Mouse (Mus musculus): ENCODE measurements around the gene Ror1. TPM values are rescaled to one million over a fixed set of nuclear protein-coding genes. Genes with fewer than 3 reads are reported as not detected.

Gene Ror1
- polyA plus RNA-seq, 1 experiment from 2014 or later = 2.5 TPM

GRCm38 (mm10) chr4:100363666-100364065, 268.1 kb downstream of the Ror1 start:
- ATAC-seq = no peak
- no peaks in the 10 kb centered on the region for H3K36me3 ChIP-seq (ENCODE audit: control insufficient read depth, insufficient read depth)
- no peak overlapping the region for H3K4me3 ChIP-seq (ENCODE audit: low read depth, low read length)
- no peaks in the 10 kb centered on the region for H3K9me3 ChIP-seq (ENCODE audit: control insufficient read depth)
- no peak overlapping the region for H3K4me2 ChIP-seq (replicated peaks; ENCODE audit: low read depth)
- H3K27ac ChIP-seq (ENCODE audit: low read depth, low read length) = no peak overlapping the region
- no peak overlapping the region for H3K9ac ChIP-seq (ENCODE audit: low read depth, low read length)
- H3K4me1 ChIP-seq (replicated peaks; ENCODE audit: control insufficient read depth, insufficient read depth, low read length) = no peaks in the 10 kb centered on the region
- H3K27me3 ChIP-seq (replicated peaks; ENCODE audit: control insufficient read depth, insufficient read depth, low read length) = no peaks in the 10 kb centered on the region
- WGBS = 88% methylated on average over 7 of the region's 7 CpGs
- TF ChIP-seq CTCF (IDR thresholded peaks at IDR 0.05; ENCODE audit: low read depth) = no peak

- no peaks in the 10 kb centered on the region for H3K27me3 ChIP-seq (replicated peaks; ENCODE audit: control insufficient read depth, insufficient read depth, low read length)
- no peak overlapping the region for H3K4me2 ChIP-seq (replicated peaks; ENCODE audit: low read depth)
- H3K27ac ChIP-seq (ENCODE audit: low read depth, low read length) = no peak overlapping the region
- no peaks in the 10 kb centered on the region for H3K36me3 ChIP-seq (ENCODE audit: control insufficient read depth, insufficient read depth)
- no peaks in the 10 kb centered on the region for H3K4me1 ChIP-seq (replicated peaks; ENCODE audit: control insufficient read depth, insufficient read depth, low read length)
- no peak for TF ChIP-seq CTCF (IDR thresholded peaks at IDR 0.05; ENCODE audit: low read depth)
- H3K9ac ChIP-seq (ENCODE audit: low read depth, low read length) = no peak overlapping the region
- ATAC-seq = no peak
- no peak overlapping the region for H3K4me3 ChIP-seq (ENCODE audit: low read depth, low read length)
- no peaks in the 10 kb centered on the region for H3K9me3 ChIP-seq (ENCODE audit: control insufficient read depth)
- WGBS = 83% methylated on average over 2 of the region's 2 CpGs
Measured at GRCm38 (mm10) chr4:100368691-100369090, 273.1 kb downstream of the Ror1 start.

DNA sequence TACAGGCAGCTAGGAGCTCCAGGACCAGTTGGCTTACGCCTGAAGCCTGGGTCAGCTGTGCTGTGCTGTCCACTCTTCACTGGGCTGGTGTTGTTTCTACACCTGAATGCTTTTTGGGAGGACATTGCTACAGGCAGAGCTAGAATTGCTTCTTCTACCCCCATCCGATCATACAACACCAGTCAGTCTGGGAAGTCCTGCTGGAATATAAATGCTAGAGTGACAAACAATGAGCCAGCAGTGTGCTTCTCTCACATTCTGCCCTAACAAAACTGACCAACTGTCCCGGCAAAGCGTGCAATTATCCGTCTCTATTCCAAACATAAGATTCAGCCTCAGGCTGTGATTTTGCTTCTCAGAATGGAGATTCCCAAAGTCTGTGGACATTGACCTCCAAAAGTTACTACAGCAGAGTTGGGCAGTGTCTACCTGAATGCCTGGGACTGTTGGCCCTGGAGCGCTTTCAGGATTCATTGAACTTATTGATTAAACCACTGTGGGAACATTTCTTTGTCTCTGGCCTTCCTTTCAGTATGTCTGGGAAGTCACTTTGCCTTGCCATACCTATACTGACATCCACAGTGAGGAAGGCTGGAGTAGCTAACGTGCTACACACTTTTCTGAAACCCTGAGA, 274.1 kb downstream of the Ror1 start:
- WGBS = 86% methylated on average over 7 of the region's 7 CpGs
- TF ChIP-seq CTCF (IDR thresholded peaks at IDR 0.05; ENCODE audit: low read depth) = no peak
- Histone ChIP-seq H3K36me3 (ENCODE audit: control insufficient read depth, insufficient read depth) (no peaks in the 10 kb centered on the region), H3K27ac (ENCODE audit: low read depth, low read length) (no peak overlapping the region), H3K4me1 (replicated peaks; ENCODE audit: control insufficient read depth, insufficient read depth, low read length) (no peaks in the 10 kb centered on the region), H3K9ac (ENCODE audit: low read depth, low read length) (no peak overlapping the region), H3K4me2 (replicated peaks; ENCODE audit: low read depth) (no peak overlapping the region), H3K4me3 (ENCODE audit: low read depth, low read length) (no peak overlapping the region), H3K27me3 (replicated peaks; ENCODE audit: control insufficient read depth, insufficient read depth, low read length) (no peaks in the 10 kb centered on the region), H3K9me3 (ENCODE audit: control insufficient read depth) (no peaks in the 10 kb centered on the region)
- no peak for ATAC-seq

DNA sequence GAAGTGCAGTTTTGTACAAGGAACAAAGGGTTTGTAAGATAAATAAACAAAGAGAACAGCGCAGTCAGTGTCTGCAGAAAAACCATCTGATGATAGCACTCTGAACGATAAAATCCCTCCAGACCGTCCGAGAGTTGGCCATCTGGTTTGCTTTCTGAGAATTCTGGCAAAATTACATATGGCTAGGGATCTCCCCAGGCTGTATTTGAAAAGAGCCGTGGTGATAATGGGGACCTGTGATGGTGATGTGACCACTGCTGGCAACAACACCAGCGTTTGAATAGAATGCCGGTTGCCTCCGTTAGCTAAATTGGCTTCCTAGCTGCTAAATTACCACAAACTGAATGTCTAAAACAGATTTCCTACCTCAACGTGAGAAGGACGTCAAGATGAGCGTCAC, 277.2 kb downstream of the Ror1 start:
- no peaks in the 10 kb centered on the region for H3K27me3 ChIP-seq (replicated peaks; ENCODE audit: control insufficient read depth, insufficient read depth, low read length)
- H3K36me3 ChIP-seq (ENCODE audit: control insufficient read depth, insufficient read depth) = no peaks in the 10 kb centered on the region
- H3K9me3 ChIP-seq (ENCODE audit: control insufficient read depth) = no peaks in the 10 kb centered on the region
- no peak overlapping the region for H3K4me2 ChIP-seq (replicated peaks; ENCODE audit: low read depth)
- no peak for ATAC-seq
- TF ChIP-seq CTCF (IDR thresholded peaks at IDR 0.05; ENCODE audit: low read depth) = no peak
- H3K4me3 ChIP-seq (ENCODE audit: low read depth, low read length) = no peak overlapping the region
- WGBS = 53% methylated on average over 11 of the region's 11 CpGs
- H3K27ac ChIP-seq (ENCODE audit: low read depth, low read length) = no peak overlapping the region
- H3K4me1 ChIP-seq (replicated peaks; ENCODE audit: control insufficient read depth, insufficient read depth, low read length) = no peaks in the 10 kb centered on the region
- H3K9ac ChIP-seq (ENCODE audit: low read depth, low read length) = no peak overlapping the region

DNA sequence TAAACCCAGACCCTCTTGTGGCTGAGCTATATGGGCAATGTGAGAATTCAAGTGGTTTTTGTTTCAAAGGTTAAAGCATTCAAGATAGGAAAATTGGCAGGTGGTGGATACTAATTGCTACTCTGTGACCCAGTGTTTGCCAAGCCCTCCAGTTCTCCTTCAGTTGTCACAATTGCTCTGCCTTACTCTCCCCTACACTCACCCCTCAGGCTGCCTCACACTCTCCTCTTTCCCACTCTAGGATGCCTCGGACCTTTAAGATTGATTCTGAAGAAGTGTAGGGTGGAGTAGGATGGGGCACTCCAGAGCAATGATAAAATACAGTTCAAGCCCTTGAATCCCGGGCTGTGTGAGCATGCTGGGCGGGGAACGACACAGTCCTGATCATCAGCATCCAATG, 278.2 kb downstream of the Ror1 start:
- Histone ChIP-seq H3K9me3 (ENCODE audit: control insufficient read depth) (no peaks in the 10 kb centered on the region), H3K27ac (ENCODE audit: low read depth, low read length) (no peak overlapping the region), H3K27me3 (replicated peaks; ENCODE audit: control insufficient read depth, insufficient read depth, low read length) (no peaks in the 10 kb centered on the region), H3K36me3 (ENCODE audit: control insufficient read depth, insufficient read depth) (no peaks in the 10 kb centered on the region), H3K4me3 (ENCODE audit: low read depth, low read length) (no peak overlapping the region), H3K4me1 (replicated peaks; ENCODE audit: control insufficient read depth, insufficient read depth, low read length) (no peaks in the 10 kb centered on the region), H3K9ac (ENCODE audit: low read depth, low read length) (no peak overlapping the region), H3K4me2 (replicated peaks; ENCODE audit: low read depth) (no peak overlapping the region)
- no peak for TF ChIP-seq CTCF (IDR thresholded peaks at IDR 0.05; ENCODE audit: low read depth)
- no peak for ATAC-seq
- WGBS = 63% methylated on average over 4 of the region's 4 CpGs

DNA sequence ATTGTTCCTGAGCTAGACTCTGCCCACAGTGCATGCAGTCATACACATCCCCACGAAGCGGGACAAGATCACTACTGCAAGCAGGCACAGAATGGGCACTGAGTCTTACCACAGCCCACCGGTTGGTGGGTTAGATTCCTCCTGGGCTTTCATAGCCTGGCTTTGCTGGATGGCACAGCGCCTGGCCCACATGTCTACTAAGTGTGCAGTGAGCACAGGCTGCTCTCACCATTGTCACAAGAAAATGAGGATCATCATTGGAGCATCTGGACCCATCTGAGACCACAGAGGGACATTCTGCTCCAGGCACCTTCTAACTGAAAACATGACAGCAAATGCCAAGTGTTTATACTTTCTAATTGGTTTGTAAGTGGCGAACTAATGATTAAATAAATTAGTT, 279.7 kb downstream of the Ror1 start:
- WGBS = 91% methylated on average over 5 of the region's 5 CpGs
- no peak for ATAC-seq
- H3K27ac ChIP-seq (ENCODE audit: low read depth, low read length) = no peak overlapping the region
- no peaks in the 10 kb centered on the region for H3K27me3 ChIP-seq (replicated peaks; ENCODE audit: control insufficient read depth, insufficient read depth, low read length)
- no peaks in the 10 kb centered on the region for H3K36me3 ChIP-seq (ENCODE audit: control insufficient read depth, insufficient read depth)
- H3K4me1 ChIP-seq (replicated peaks; ENCODE audit: control insufficient read depth, insufficient read depth, low read length) = no peaks in the 10 kb centered on the region
- no peak overlapping the region for H3K4me2 ChIP-seq (replicated peaks; ENCODE audit: low read depth)
- no peak for TF ChIP-seq CTCF (IDR thresholded peaks at IDR 0.05; ENCODE audit: low read depth)
- H3K4me3 ChIP-seq (ENCODE audit: low read depth, low read length) = no peak overlapping the region
- H3K9ac ChIP-seq (ENCODE audit: low read depth, low read length) = no peak overlapping the region
- H3K9me3 ChIP-seq (ENCODE audit: control insufficient read depth) = no peaks in the 10 kb centered on the region

DNA sequence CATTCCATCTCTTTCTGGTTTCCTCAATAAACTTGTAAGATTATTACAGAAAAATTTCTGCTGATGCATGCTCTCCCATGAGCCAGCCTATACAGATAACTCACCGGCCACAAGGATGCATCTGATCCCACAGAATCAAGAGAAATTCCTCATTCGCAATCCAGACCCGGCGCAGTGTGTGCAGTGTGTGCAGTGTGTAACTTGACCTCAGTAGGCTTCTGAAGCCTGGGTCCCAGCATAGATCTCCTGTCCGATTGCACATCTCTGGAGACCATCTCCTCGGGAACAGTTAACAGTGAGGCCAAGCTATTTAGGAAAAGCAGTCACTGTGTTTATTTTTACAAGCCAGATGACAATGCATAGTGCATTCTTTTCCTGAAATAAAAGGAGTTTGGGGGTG, 280.6 kb downstream of the Ror1 start:
- H3K27ac ChIP-seq (ENCODE audit: low read depth, low read length) = no peak overlapping the region
- no peak overlapping the region for H3K9ac ChIP-seq (ENCODE audit: low read depth, low read length)
- H3K4me3 ChIP-seq (ENCODE audit: low read depth, low read length) = no peak overlapping the region
- 60% methylated on average over 6 of the region's 6 CpGs for whole genome bisulfite sequencing
- no peaks in the 10 kb centered on the region for H3K27me3 ChIP-seq (replicated peaks; ENCODE audit: control insufficient read depth, insufficient read depth, low read length)
- H3K9me3 ChIP-seq (ENCODE audit: control insufficient read depth) = no peaks in the 10 kb centered on the region
- no peaks in the 10 kb centered on the region for H3K36me3 ChIP-seq (ENCODE audit: control insufficient read depth, insufficient read depth)
- TF ChIP-seq CTCF (IDR thresholded peaks at IDR 0.05; ENCODE audit: low read depth) = no peak
- no peak overlapping the region for H3K4me2 ChIP-seq (replicated peaks; ENCODE audit: low read depth)
- no peak for ATAC-seq
- no peaks in the 10 kb centered on the region for H3K4me1 ChIP-seq (replicated peaks; ENCODE audit: control insufficient read depth, insufficient read depth, low read length)

Data from intestine, postnatal 0 days (tissue).